Mouse (Mus musculus) liver, embryonic 14.5 days (tissue): ENCODE results near the gene Mettl17. TPM values are rescaled to one million over a fixed set of nuclear protein-coding genes. Genes with fewer than 3 reads are reported as not detected.

Experiments used
- ATAC-seq: fragments of 200-750 bp; cut with Nextera tagmentation; 2 replicates; pipeline ENCODE4 v1.8.0; 2017; ENCODE audit warnings: moderate number of reproducible peaks, mild to moderate bottlenecking, moderate library complexity; ENCODE audit not compliant: insufficient read depth
- DNase-seq, 3 experiments: peaks; one replicate each; pipeline ENCODE4 v3.0.0-alpha.2; 2012 to 2013; ENCODE audit warnings: low read depth in 3 of 3, low spot score in 3 of 3
- H3K27ac ChIP-seq: fragments of 300-500 bp; sonication (generic); 2 replicates; pipeline ENCODE4 v1.5.1; 2014; ENCODE audit warnings: moderate library complexity, mild to moderate bottlenecking, control low read depth, inconsistent platforms
- H3K27me3 ChIP-seq: fragments of 300-500 bp; sonication (generic); 2 replicates; pipeline ENCODE4 v1.6.1; 2014; ENCODE audit warnings: mild to moderate bottlenecking, low read length, moderate library complexity; ENCODE audit not compliant: control insufficient read depth, insufficient read depth
- H3K36me3 ChIP-seq: fragments of 300-500 bp; sonication (generic); replicated peaks from 2 replicates; pipeline ENCODE4 v1.6.1; 2014; ENCODE audit warnings: low read depth; ENCODE audit not compliant: control insufficient read depth, insufficient read depth
- H3K4me1 ChIP-seq, 2 experiments: fragments of 200-500 bp in 1 of 2; fragments of 300-500 bp in 1 of 2; sonication (generic) in 1 of 2; replicated peaks; 2 replicates each; pipeline ENCODE4 v1.6.1; 2012 to 2014; ENCODE audit warnings: antibody characterized with exemption in 1 of 2, inconsistent platforms in 1 of 2, low read length in 1 of 2; ENCODE audit not compliant: control insufficient read depth in 2 of 2, insufficient read depth in 2 of 2
- H3K4me2 ChIP-seq: fragments of 300-500 bp; sonication (generic); 2 replicates; pipeline ENCODE4 v1.6.1; 2014; ENCODE audit warnings: low read depth, mild to moderate bottlenecking, control low read depth, moderate library complexity
- H3K4me3 ChIP-seq, 2 experiments: fragments of 200-500 bp in 1 of 2; fragments of 300-500 bp in 1 of 2; sonication (generic) in 1 of 2; 2 replicates each; pipeline ENCODE4 v1.5.1; 2012 to 2014; ENCODE audit warnings: low read depth in 2 of 2, low read length in 2 of 2, mild to moderate bottlenecking in 2 of 2, control low read depth in 1 of 2, inconsistent platforms in 1 of 2, moderate library complexity in 1 of 2; ENCODE audit not compliant: insufficient read depth in 1 of 2
- H3K9ac ChIP-seq: fragments of 300-500 bp; sonication (generic); replicated peaks from 2 replicates; pipeline ENCODE4 v1.6.1; 2014; ENCODE audit warnings: mild to moderate bottlenecking, control low read depth, moderate library complexity
- H3K9me3 ChIP-seq: fragments of 300-500 bp; sonication (generic); 2 replicates; pipeline ENCODE4 v1.6.1; 2016; ENCODE audit warnings: low read length, mixed read lengths; ENCODE audit not compliant: control insufficient read depth
- CTCF ChIP-seq: IDR thresholded peaks from 2 replicates; pipeline ENCODE4 v1.5.1; 2016; ENCODE audit warnings: antibody characterized with exemption, low read depth, control low read depth
- EP300 ChIP-seq: IDR thresholded peaks from 2 replicates; pipeline ENCODE4 v1.6.1; 2016; ENCODE audit warnings: antibody characterized with exemption, low read depth
- WGBS: fragments of 180-500 bp; shearing (Covaris S2); extraction: QIAGEN DNeasy Blood & Tissue Kit; methylation state at CpG from one replicate; pipeline ENCODE4 v1.1.7; 2014; ENCODE audit not compliant: insufficient replicate concordance; 5-methylcytosine and 5-hydroxymethylcytosine counted together
- polyA plus RNA-seq, 2 experiments: library from polyadenylated mRNA; depleted of rRNA in 1 of 2; stranded (reverse) in 1 of 2; unstranded in 1 of 2; fragments of >200 nt; fragmentation: Nextera tagmentation in 1 of 2; extraction: Ambion mirVana in 1 of 2; gene quantifications; 2 replicates each; pipeline versions ENCODE4 v1.2.1 to v1.2.3; 2012 to 2014

The Mettl17 gene
- polyA plus RNA-seq, 2 experiments = 9.5 to 10.2 TPM

GRCm38 (mm10) chr14:51871741-51872140, 12.9 kb upstream of the Mettl17 start:
- no peaks in the 10 kb centered on the region for H3K4me1 ChIP-seq
- no peaks in the 10 kb centered on the region for H3K27me3 ChIP-seq
- no peaks in the 10 kb centered on the region for H3K9me3 ChIP-seq
- TF ChIP-seq CTCF = no peak
- no peak for TF ChIP-seq EP300
- H3K4me3 ChIP-seq = no peak overlapping the region
- no peak for ATAC-seq
- H3K36me3 ChIP-seq = no peaks in the 10 kb centered on the region
- H3K9ac ChIP-seq = no peak overlapping the region
- H3K4me2 ChIP-seq = no peak overlapping the region
- DNase-seq = no peak
- no peak overlapping the region for H3K27ac ChIP-seq
- WGBS = 64% methylated on average over 9 of the region's 9 CpGs

- Histone ChIP-seq H3K27me3 (no peaks in the 10 kb centered on the region), H3K9ac (no peak overlapping the region), H3K4me1 (no peaks in the 10 kb centered on the region), H3K4me2 (no peak overlapping the region), H3K36me3 (no peaks in the 10 kb centered on the region), H3K4me3 (no peak overlapping the region), H3K9me3 (no peaks in the 10 kb centered on the region), H3K27ac (no peak overlapping the region)
- DNase-seq (no peak), ATAC-seq (no peak)
- WGBS = 50% methylated on average over 3 of the region's 3 CpGs
- TF ChIP-seq CTCF = no peak
- no peak for TF ChIP-seq EP300
Observed at GRCm38 (mm10) chr14:51877517-51877916, 7.1 kb upstream of the Mettl17 start.

- no peaks in the 10 kb centered on the region for H3K27me3 ChIP-seq
- DNase-seq = peak; percentile 45 to 65 (median 49)
- H3K27ac ChIP-seq = no peak overlapping the region
- peaks cover 6 to 11% of the 10 kb centered on the region in 2 experiments for H3K4me1 ChIP-seq
- no peak overlapping the region for H3K9ac ChIP-seq
- peak overlapping the region; percentile 79 to 90; a peak in 2 of 4 replicates for H3K4me3 ChIP-seq
- no peak for ATAC-seq
- no peaks in the 10 kb centered on the region for H3K9me3 ChIP-seq
- H3K36me3 ChIP-seq = no peaks in the 10 kb centered on the region
- 1% methylated on average over 4 of the region's 4 CpGs for WGBS
- TF ChIP-seq EP300 (no peak), CTCF (peak; percentile 64)
- peak overlapping the region; percentile 96 for H3K4me2 ChIP-seq
Observed at GRCm38 (mm10) chr14:51883527-51884030, 1.1 kb upstream of the Mettl17 start.

- Histone ChIP-seq H3K4me2 (peak overlapping the region; percentile 96), H3K4me3 (peak overlapping the region; percentile 79 to 90; a peak in 3 of 4 replicates)
- peak; percentile 14; the same call in 1 of the 2 replicates for ATAC-seq
Observed at GRCm38 (mm10) chr14:51884031-51884544, 554 bp upstream of the Mettl17 start.

GRCm38 (mm10) chr14:51886051-51886450, 1.4 kb downstream of the Mettl17 start:
- peak overlapping the region; percentile 96 for H3K4me2 ChIP-seq
- H3K4me3 ChIP-seq = peak overlapping the region in 1 of 2 experiments; percentile 79; a peak in 2 of 4 replicates
- no peaks in the 10 kb centered on the region; the same call in 1 of the 2 replicates for H3K36me3 ChIP-seq

More at GRCm38 (mm10) chr14:51884031-51884544, 554 bp upstream of the Mettl17 start:
- no peak for TF ChIP-seq CTCF
- TF ChIP-seq EP300 = no peak
- Histone ChIP-seq H3K9ac (no peak overlapping the region), H3K27ac (no peak overlapping the region), H3K9me3 (no peaks in the 10 kb centered on the region), H3K36me3 (no peaks in the 10 kb centered on the region), H3K27me3 (no peaks in the 10 kb centered on the region), H3K4me1 (peaks cover 6 to 11% of the 10 kb centered on the region in 2 experiments)
- no peak for DNase-seq
- 2% methylated on average over 14 of the region's 14 CpGs for WGBS

More at GRCm38 (mm10) chr14:51886051-51886450, 1.4 kb downstream of the Mettl17 start:
- WGBS = 70% methylated on average over 6 of the region's 6 CpGs
- DNase-seq (no peak), ATAC-seq (no peak)
- H3K27me3 ChIP-seq = no peaks in the 10 kb centered on the region
- TF ChIP-seq EP300 (no peak), CTCF (no peak)
- H3K9ac ChIP-seq = no peak overlapping the region
- no peak overlapping the region for H3K27ac ChIP-seq
- H3K4me1 ChIP-seq = peaks cover 6 to 11% of the 10 kb centered on the region in 2 experiments
- H3K9me3 ChIP-seq = no peaks in the 10 kb centered on the region
